Mouse (Mus musculus) forebrain, postnatal 0 days (tissue): ENCODE data around the gene Dars. TPM values are rescaled to one million over a fixed set of nuclear protein-coding genes. Genes with fewer than 3 reads are reported as not detected.
A peak's percentile ranks its signal among the peaks of the same experiment; 100 is the strongest.
"Not testable (repeated sequence)": the region's sequence is repeated elsewhere in the genome, so short reads cannot be mapped to it uniquely, and the experiment has no call there.

Experiments
- ATAC-seq: fragments of 200-750 bp; cut with Nextera tagmentation; 2 replicates; pipeline ENCODE4 v1.8.0; 2017; ENCODE audit warnings: mild to moderate bottlenecking, moderate library complexity
- DNase-seq: peaks from one replicate; pipeline ENCODE4 v3.0.0-alpha.2; 2015
- H3K27ac ChIP-seq: fragments of 300-500 bp; sonication (generic); 2 replicates; pipeline ENCODE4 v1.5.1; 2014; ENCODE audit warnings: low read depth, mild to moderate bottlenecking, antibody characterized with exemption, low read length, moderate library complexity, mixed read lengths
- H3K27me3 ChIP-seq: fragments of 300-500 bp; sonication (generic); 2 replicates; pipeline ENCODE4 v1.6.1; 2014; ENCODE audit warnings: mild to moderate bottlenecking, low read length, mixed read lengths; ENCODE audit not compliant: insufficient read depth
- H3K36me3 ChIP-seq: fragments of 300-500 bp; sonication (generic); 2 replicates; pipeline ENCODE4 v1.6.1; 2014; ENCODE audit warnings: mild to moderate bottlenecking, moderate library complexity; ENCODE audit not compliant: insufficient read depth
- H3K4me1 ChIP-seq: fragments of 300-500 bp; sonication (generic); 2 replicates; pipeline ENCODE4 v1.6.1; 2014; ENCODE audit warnings: antibody characterized with exemption; ENCODE audit not compliant: insufficient read depth
- H3K4me2 ChIP-seq: fragments of 300-500 bp; sonication (generic); 2 replicates; pipeline ENCODE4 v1.6.1; 2014; ENCODE audit warnings: low read depth, mild to moderate bottlenecking, moderate library complexity
- H3K4me3 ChIP-seq: fragments of 300-500 bp; sonication (generic); 2 replicates; pipeline ENCODE4 v1.5.1; 2014; ENCODE audit warnings: low read depth, low read length, mixed read lengths
- H3K9ac ChIP-seq: fragments of 300-500 bp; sonication (generic); 2 replicates; pipeline ENCODE4 v1.6.1; 2014; ENCODE audit warnings: mild to moderate bottlenecking
- H3K9me3 ChIP-seq: fragments of 300-500 bp; sonication (generic); 2 replicates; pipeline ENCODE4 v1.6.1; 2016; ENCODE audit warnings: low read length
- CTCF ChIP-seq: sonication (generic); IDR thresholded peaks from 2 replicates; pipeline ENCODE4 v1.5.1; 2016; ENCODE audit warnings: antibody characterized with exemption, control low read depth, low read depth
- WGBS: fragments of 180-500 bp; shearing (Covaris S2); extraction: QIAGEN DNeasy Blood & Tissue Kit; methylation state at CpG from one replicate; pipeline ENCODE4 v1.1.7; 2014; 5-methylcytosine and 5-hydroxymethylcytosine counted together
- polyA plus RNA-seq: library from polyadenylated mRNA; unstranded; fragments of >200 nt; fragmentation: Nextera tagmentation; extraction: Ambion mirVana; gene quantifications from 2 replicates; pipeline ENCODE4 v1.2.1, GENCODE M21; 2015
- total RNA-seq: library from RNA; depleted of rRNA; stranded (reverse); fragments of >200 nt; gene quantifications from 2 replicates; pipeline ENCODE4 v1.2.3, GENCODE M21; 2014; rRNA removed

The Dars gene
- total and polyA plus RNA-seq, 2 experiments from 2014 or later = 101 to 130 TPM

GRCm38 (mm10) chr1:128324776-128325175, 92.4 kb downstream of the Dars start:
- Histone ChIP-seq H3K36me3 (no peaks in the 10 kb centered on the region), H3K4me3 (no peak overlapping the region), H3K9ac (no peak overlapping the region), H3K4me1 (no peaks in the 10 kb centered on the region), H3K4me2 (no peak overlapping the region), H3K27ac (no peak overlapping the region), H3K27me3 (no peaks in the 10 kb centered on the region), H3K9me3 (no peaks in the 10 kb centered on the region)
- DNase-seq (peak; percentile 36), ATAC-seq (peak; percentile 69)
- WGBS = 68% methylated on average over 2 of the region's 2 CpGs
- peak; percentile 20; the same call in 1 of the 2 replicates for TF ChIP-seq CTCF

GRCm38 (mm10) chr1:128323026-128323643, 94.0 kb downstream of the Dars start:
- 94% methylated on average over 8 of the region's 8 CpGs for WGBS
- TF ChIP-seq CTCF = no peak
- ATAC-seq = no peak
- no peak overlapping the region for H3K4me3 ChIP-seq
- H3K36me3 ChIP-seq = no peaks in the 10 kb centered on the region
- H3K9me3 ChIP-seq = no peaks in the 10 kb centered on the region
- no peak for DNase-seq
- H3K4me1 ChIP-seq = no peaks in the 10 kb centered on the region
- H3K27me3 ChIP-seq = no peaks in the 10 kb centered on the region
- H3K4me2 ChIP-seq = no peak overlapping the region
- H3K9ac ChIP-seq = no peak overlapping the region
- no peak overlapping the region for H3K27ac ChIP-seq

- H3K9ac ChIP-seq, DNase-seq, H3K4me3 ChIP-seq, H3K4me1 ChIP-seq, H3K9me3 ChIP-seq, H3K27me3 ChIP-seq, H3K36me3 ChIP-seq, ATAC-seq, H3K4me2 ChIP-seq, H3K27ac ChIP-seq: not testable (repeated sequence)
- 87% methylated on average over 6 of the region's 6 CpGs for WGBS
Observed at GRCm38 (mm10) chr1:128319266-128319665, 97.9 kb downstream of the Dars start.

- DNase-seq (no peak), ATAC-seq (no peak)
- no peak overlapping the region for H3K9ac ChIP-seq
- no peaks in the 10 kb centered on the region for H3K36me3 ChIP-seq
- no peak overlapping the region for H3K4me3 ChIP-seq
- TF ChIP-seq CTCF = no peak
- H3K27ac ChIP-seq = no peak overlapping the region
- H3K27me3 ChIP-seq = no peaks in the 10 kb centered on the region
- H3K4me2 ChIP-seq = no peak overlapping the region
- no peaks in the 10 kb centered on the region for H3K9me3 ChIP-seq
- 73% methylated on average over 4 of the region's 4 CpGs for WGBS
- no peaks in the 10 kb centered on the region for H3K4me1 ChIP-seq
Observed at GRCm38 (mm10) chr1:128314665-128315064, 102.5 kb downstream of the Dars start.

Other genes with a start within 250 kb of the Dars start
- 66.7 and 78.1 TPM in 2 replicates for gene Ubxn4, start 173.4 kb downstream of the Dars start, total RNA-seq
- 50.5 and 64.4 TPM in 2 replicates for gene Ubxn4, start 173.4 kb downstream of the Dars start, polyA plus RNA-seq
- gene Lct, start 89.0 kb downstream of the Dars start, total RNA-seq = 0.46 and 0.86 TPM in 2 replicates
- 0.11 and 0.35 TPM in 2 replicates for gene Lct, start 89.0 kb downstream of the Dars start, polyA plus RNA-seq
- gene Mcm6, start 57.7 kb downstream of the Dars start, total RNA-seq = 33.7 and 52.4 TPM in 2 replicates
- gene Mcm6, start 57.7 kb downstream of the Dars start, polyA plus RNA-seq = 35.2 and 40.5 TPM in 2 replicates
- gene Cxcr4, start 174.9 kb upstream of the Dars start, total RNA-seq = 41.3 and 44.9 TPM in 2 replicates
- gene Cxcr4, start 174.9 kb upstream of the Dars start, polyA plus RNA-seq = 4.9 and 5.8 TPM in 2 replicates